Mouse (Mus musculus) lung, postnatal 0 days (tissue): ENCODE measurements around the gene Rab34.

ENCODE experiments used
- CTCF ChIP-seq: IDR thresholded peaks from 2 replicates; pipeline ENCODE4 v1.5.1; 2016; ENCODE audit warnings: antibody characterized with exemption, mild to moderate bottlenecking
- EP300 ChIP-seq: IDR thresholded peaks from 2 replicates; pipeline ENCODE4 v1.6.1; 2016; ENCODE audit warnings: antibody characterized with exemption, mild to moderate bottlenecking, control low read depth

- TF ChIP-seq CTCF (no peak), EP300 (no peak)
These were observed 8.0 kb upstream of the Rab34 start for GRCm38 (mm10) chr11:78180081-78180761.
